ENCODE assay signal across 22 mouse cellular contexts in genomic region chr14:73339615-73340014, GRCm38 (mm10). TPM values are rescaled to one million over a fixed set of nuclear protein-coding genes. Genes with fewer than 3 reads are reported as not detected.
DNase-seq lines count a peak whose midpoint lies in the region; ATAC-seq lines count a peak whose summit lies in the region.
"Had no signal": no experiment of that assay in that cellular context is flagged by ENCODE, and none has a peak within 500 bp of the region (broad histone marks: within the 10 kb centered on the region; RNA-seq: fewer than 3 reads in every experiment).

No protein-coding gene starts in this region.

- no peaks in the 10 kb centered on the region for H3K9me3 ChIP-seq in heart, embryonic 11.5 days (replicated peaks; ENCODE audit: control insufficient read depth, low read length)
- H3K9me3 ChIP-seq: embryonic facial prominence, embryonic 13.5 days; heart, embryonic 12.5 days; hindbrain, embryonic 13.5 days had no signal

- no peak overlapping the region for H3K4me3 ChIP-seq in heart, embryonic 11.5 days (ENCODE audit: low read depth, low read length)
- H3K4me3 ChIP-seq: embryonic facial prominence, embryonic 13.5 days; heart, embryonic 12.5 days; hindbrain, embryonic 13.5 days had no signal

- DNase-seq in heart, adult 11 months: peak; percentile 55
- no peak for DNase-seq in urinary bladder, adult 18-20 months (ENCODE audit: low spot score in 2 of 2)
- no peak for DNase-seq in testis, postnatal 14 days (ENCODE audit: low spot score)
- DNase-seq in left cerebral cortex, postnatal 10 days (ENCODE audit: extremely low spot score in 1 of 2, low spot score in 2 of 2): no peak
- no peak for DNase-seq in lung, adult 18-20 months
- DNase-seq: cerebellum, adult 9-10 months; heart, postnatal 14 days; kidney, adult 9 months; kidney, postnatal 25 days; left cerebral cortex, postnatal 4 days; liver; lung, postnatal 10 days; right cerebral cortex, postnatal 4 days; thymus, postnatal 25 days had no signal

- no peaks in the 10 kb centered on the region for H3K4me1 ChIP-seq in heart, embryonic 11.5 days (ENCODE audit: control insufficient read depth, insufficient read depth, low read length)
- H3K4me1 ChIP-seq: embryonic facial prominence, embryonic 13.5 days had no signal

- no peak for ATAC-seq in heart, embryonic 11.5 days (replicated peaks; ENCODE audit: insufficient number of reproducible peaks, low FRiP score, low TSS enrichment)
- peak; percentile 19 for ATAC-seq in activated CD4-positive, CD25-positive, alpha-beta regulatory T cell, adult 4 months
- peak; percentile 79 for ATAC-seq in megakaryocyte progenitor cell, adult 5-6 weeks (replicated peaks; ENCODE audit: poor library complexity)
- ATAC-seq: forebrain, embryonic 14.5 days had no signal

- intact Hi-C loops in left cerebral cortex, postnatal 10 days (cut with DNase I): no loop called here

- H3K4me2 ChIP-seq in heart, embryonic 11.5 days: no peak overlapping the region
- H3K4me2 ChIP-seq: embryonic facial prominence, embryonic 13.5 days; heart, embryonic 12.5 days; hindbrain, embryonic 13.5 days; midbrain, embryonic 11.5 days had no signal

- H3K36me3 ChIP-seq in heart, embryonic 11.5 days (ENCODE audit: control insufficient read depth, insufficient read depth, low read length): no peaks in the 10 kb centered on the region
- H3K36me3 ChIP-seq: embryonic facial prominence, embryonic 13.5 days; heart, embryonic 12.5 days; hindbrain, embryonic 13.5 days had no signal

- WGBS in heart, embryonic 11.5 days (ENCODE audit: insufficient replicate concordance): 61% methylated on average over 3 of the region's 3 CpGs

- H3K9ac ChIP-seq in heart, embryonic 11.5 days (ENCODE audit: low read depth, low read length): no peak overlapping the region
- H3K9ac ChIP-seq: embryonic facial prominence, embryonic 13.5 days; heart, embryonic 12.5 days; hindbrain, embryonic 13.5 days had no signal

- no peak overlapping the region for H3K27ac ChIP-seq in heart, embryonic 11.5 days (ENCODE audit: low read depth, low read length)
- H3K27ac ChIP-seq: embryonic facial prominence, embryonic 13.5 days; hindbrain, embryonic 13.5 days had no signal

- no peaks in the 10 kb centered on the region for H3K27me3 ChIP-seq in heart, embryonic 11.5 days (ENCODE audit: control insufficient read depth, insufficient read depth, low read length)
- H3K27me3 ChIP-seq: embryonic facial prominence, embryonic 13.5 days; heart, embryonic 12.5 days; hindbrain, embryonic 13.5 days had no signal

RNA-seq across cellular contexts. Expression of gene Rb1, which starts 14.0 kb away (rescaled TPM):
- polyA plus RNA-seq in heart, embryonic 11.5 days (2014; fragmentation: Nextera tagmentation; extraction: Ambion mirVana): 15.6 and 18.1 TPM in 2 replicates
- 10 to 100 TPM; 12.1 to 92.0 TPM for polyA plus RNA-seq in activated CD4-positive, CD25-positive, alpha-beta regulatory T cell, adult 4 months (2017; shearing (Covaris generic))
- total RNA-seq in megakaryocyte progenitor cell, adult 5-6 weeks (2015): 46.8 and 47.0 TPM in 2 replicates
- 16.2 and 16.6 TPM in 2 replicates for total RNA-seq in megakaryocyte progenitor cell, adult 5-6 weeks (2017)
- 10 to 100 TPM; 35.9 to 37.9 TPM for total RNA-seq in left cerebral cortex, postnatal 10 days (2021)

RNA-seq across cellular contexts. Expression of gene Itm2b, which starts 45.5 kb away (rescaled TPM):
- 513 and 567 TPM in 2 replicates for polyA plus RNA-seq in heart, embryonic 11.5 days (2014; fragmentation: Nextera tagmentation; extraction: Ambion mirVana)
- polyA plus RNA-seq in activated CD4-positive, CD25-positive, alpha-beta regulatory T cell, adult 4 months (2017; shearing (Covaris generic)): 1,000 to 10,000 TPM in 1 of 2 experiments, 100 to 1,000 TPM in 1; 963 to 1,015 TPM
- 1,237 and 1,336 TPM in 2 replicates for total RNA-seq in megakaryocyte progenitor cell, adult 5-6 weeks (2015)
- 1,026 and 1,067 TPM in 2 replicates for total RNA-seq in megakaryocyte progenitor cell, adult 5-6 weeks (2017)
- total RNA-seq in left cerebral cortex, postnatal 10 days (2021): 100 to 1,000 TPM; 537 to 566 TPM
